Mouse (Mus musculus) hindbrain, embryonic 15.5 days (tissue): ENCODE results near the gene Slc4a11. TPM values are rescaled to one million over a fixed set of nuclear protein-coding genes. Genes with fewer than 3 reads are reported as not detected.

Experiments
- ATAC-seq: fragments of 200-750 bp; cut with Nextera tagmentation; 2 replicates; pipeline ENCODE4 v1.8.0; 2017; ENCODE audit warnings: low read depth, moderate number of reproducible peaks, moderate TSS enrichment; ENCODE audit not compliant: low FRiP score
- H3K27ac ChIP-seq: fragments of 300-500 bp; sonication (generic); replicated peaks from 2 replicates; pipeline ENCODE4 v1.5.1; 2015; ENCODE audit warnings: mild to moderate bottlenecking, inconsistent platforms
- H3K27me3 ChIP-seq: fragments of 300-500 bp; sonication (generic); 2 replicates; pipeline ENCODE4 v1.6.1; 2015; ENCODE audit warnings: control low read depth, inconsistent platforms
- H3K36me3 ChIP-seq: fragments of 300-500 bp; sonication (generic); 2 replicates; pipeline ENCODE4 v1.6.1; 2015; ENCODE audit warnings: control low read depth, inconsistent platforms
- H3K4me1 ChIP-seq: fragments of 300-500 bp; sonication (generic); replicated peaks from 2 replicates; pipeline ENCODE4 v1.6.1; 2015; ENCODE audit warnings: control low read depth, inconsistent platforms
- H3K4me2 ChIP-seq: fragments of 300-500 bp; sonication (generic); 2 replicates; pipeline ENCODE4 v1.6.1; 2015; ENCODE audit warnings: moderate library complexity, mild to moderate bottlenecking, inconsistent platforms
- H3K4me3 ChIP-seq: fragments of 300-500 bp; sonication (generic); 2 replicates; pipeline ENCODE4 v1.5.1; 2015; ENCODE audit warnings: mild to moderate bottlenecking, inconsistent platforms
- H3K9ac ChIP-seq: fragments of 300-500 bp; sonication (generic); 2 replicates; pipeline ENCODE4 v1.6.1; 2015; ENCODE audit warnings: inconsistent platforms
- H3K9me3 ChIP-seq: fragments of 300-500 bp; sonication (generic); 2 replicates; pipeline ENCODE4 v1.6.1; 2016; ENCODE audit warnings: control low read depth, inconsistent platforms
- WGBS: fragments of 180-500 bp; shearing (Covaris S2); methylation state at CpG from one replicate; pipeline ENCODE4 v1.1.7; 2015; 5-methylcytosine and 5-hydroxymethylcytosine counted together
- polyA plus RNA-seq: library from polyadenylated mRNA; unstranded; fragments of >200 nt; fragmentation: Nextera tagmentation; extraction: Ambion mirVana; gene quantifications from 2 replicates; pipeline ENCODE4 v1.2.1, GENCODE M21; 2015

Gene Slc4a11
- polyA plus RNA-seq, 1 experiment from 2014 or later = 0.64 TPM

- peak within 1 kb of the TSS; percentile 88 for H3K27ac ChIP-seq
- H3K4me1 ChIP-seq = peaks cover 22% of the 10 kb centered on the region
- peak; percentile 95 for ATAC-seq
- H3K9ac ChIP-seq = peak within 1 kb of the TSS; percentile 91
- H3K27me3 ChIP-seq = no peaks in the 10 kb centered on the region; the same call in 1 of the 2 replicates
- H3K4me2 ChIP-seq = peak within 1 kb of the TSS; percentile 81
- peaks cover 7% of the 10 kb centered on the region; the same call in 1 of the 2 replicates for H3K36me3 ChIP-seq
- peak within 1 kb of the TSS; percentile 93 for H3K4me3 ChIP-seq
- no peaks in the 10 kb centered on the region for H3K9me3 ChIP-seq
- 4% methylated on average over 24 of the region's 40 CpGs for WGBS
Observed at GRCm38 (mm10) chr2:130642684-130643369, 54.5 kb downstream of the Slc4a11 start, which contains the start of gene Lzts3. Gene Lzts3, minus strand, starts transcription at chr2:130642803.

DNA sequence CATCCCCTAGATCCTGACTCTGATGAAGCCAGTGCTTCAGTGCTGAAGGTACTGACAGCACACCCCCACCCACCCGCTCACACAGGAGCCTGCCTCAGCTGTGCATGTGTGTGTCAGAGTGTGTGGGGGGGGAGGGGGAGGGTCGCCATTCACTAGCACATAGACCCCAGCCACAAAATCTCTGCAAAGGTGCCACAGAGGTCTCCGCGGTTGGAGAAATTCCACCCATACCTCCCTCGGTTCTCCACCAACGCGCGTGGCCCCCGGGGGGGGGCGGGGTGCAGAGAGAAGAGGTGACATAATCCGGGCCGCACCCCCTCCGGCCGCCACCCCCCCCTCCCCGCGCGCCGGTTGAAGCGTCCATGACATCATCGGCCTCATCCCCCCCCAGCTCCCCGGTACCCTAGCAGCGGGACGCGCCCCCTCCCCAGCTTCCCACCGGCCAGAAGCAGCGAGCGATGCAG lies 55.1 kb downstream of the Slc4a11 start:
- Histone ChIP-seq H3K4me1 (peaks cover 22% of the 10 kb centered on the region), H3K4me2 (peak overlapping the region; percentile 81), H3K9ac (peak overlapping the region; percentile 91), H3K27me3 (peaks cover 5% of the 10 kb centered on the region), H3K27ac (peak overlapping the region; percentile 88), H3K9me3 (no peaks in the 10 kb centered on the region), H3K36me3 (peaks cover 7% of the 10 kb centered on the region; the same call in 1 of the 2 replicates), H3K4me3 (peak overlapping the region; percentile 93)
- 2% methylated on average over 16 of the region's 27 CpGs for WGBS
- ATAC-seq = peak; percentile 75

GRCm38 (mm10) chr2:130641351-130642025 lies 55.8 kb downstream of the Slc4a11 start:
- WGBS = 73% methylated on average over 6 of the region's 6 CpGs
- Histone ChIP-seq H3K9me3 (no peaks in the 10 kb centered on the region), H3K27ac (peak overlapping the region; percentile 88; the same call in 1 of the 2 replicates), H3K36me3 (no peaks in the 10 kb centered on the region), H3K9ac (peak overlapping the region; percentile 91), H3K27me3 (peaks cover 13% of the 10 kb centered on the region), H3K4me2 (peak overlapping the region; percentile 81), H3K4me1 (peaks cover 22% of the 10 kb centered on the region), H3K4me3 (peak overlapping the region; percentile 93)
- ATAC-seq = 0 out of 2 replicates have a peak, but pooled peaks have one; percentile 7

- Histone ChIP-seq H3K9ac (no peak overlapping the region), H3K27me3 (peaks cover 35% of the 10 kb centered on the region), H3K4me1 (peaks cover 41% of the 10 kb centered on the region), H3K27ac (no peak overlapping the region), H3K4me3 (no peak overlapping the region), H3K36me3 (peaks cover 6% of the 10 kb centered on the region), H3K4me2 (no peak overlapping the region), H3K9me3 (no peaks in the 10 kb centered on the region)
- ATAC-seq = no peak
- WGBS = 76% methylated on average over 6 of the region's 6 CpGs
Observed at GRCm38 (mm10) chr2:130639276-130639675, 58.0 kb downstream of the Slc4a11 start.

GRCm38 (mm10) chr2:130638101-130638611 lies 59.2 kb downstream of the Slc4a11 start:
- H3K9me3 ChIP-seq = no peaks in the 10 kb centered on the region
- H3K27ac ChIP-seq = no peak overlapping the region
- H3K36me3 ChIP-seq = peaks cover 6% of the 10 kb centered on the region
- no peak overlapping the region for H3K4me2 ChIP-seq
- no peak overlapping the region for H3K9ac ChIP-seq
- WGBS = 28% methylated on average over 16 of the region's 16 CpGs
- ATAC-seq = no peak
- H3K27me3 ChIP-seq = peaks cover 42% of the 10 kb centered on the region
- no peak overlapping the region for H3K4me3 ChIP-seq
- H3K4me1 ChIP-seq = peaks cover 46% of the 10 kb centered on the region

DNA sequence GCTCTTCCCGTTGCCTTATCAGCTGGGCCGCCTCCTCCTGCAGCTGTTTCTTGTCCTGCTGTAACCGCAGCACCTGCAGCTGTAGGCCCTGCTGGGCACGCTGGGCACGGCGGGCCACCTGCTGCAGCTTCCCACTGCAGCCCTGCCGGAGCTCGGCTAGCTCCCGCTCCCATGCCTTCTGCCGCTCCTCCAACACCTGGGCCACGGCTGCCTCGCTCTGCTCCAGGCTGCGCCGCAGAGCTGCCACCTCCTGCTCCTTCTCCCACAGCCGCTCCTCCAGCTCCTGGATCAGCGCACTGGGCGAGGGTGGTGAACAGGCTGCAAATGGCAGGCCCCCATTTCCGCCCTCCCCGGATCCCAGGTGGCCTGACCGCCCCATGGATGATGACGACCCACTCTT lies 61.5 kb downstream of the Slc4a11 start:
- H3K9ac ChIP-seq = no peak overlapping the region
- H3K27me3 ChIP-seq = peaks cover 42% of the 10 kb centered on the region
- H3K9me3 ChIP-seq = no peaks in the 10 kb centered on the region
- no peak for ATAC-seq
- no peak overlapping the region for H3K4me2 ChIP-seq
- peaks cover 6% of the 10 kb centered on the region for H3K36me3 ChIP-seq
- no peak overlapping the region for H3K27ac ChIP-seq
- H3K4me3 ChIP-seq = no peak overlapping the region
- WGBS = 27% methylated on average over 21 of the region's 21 CpGs
- H3K4me1 ChIP-seq = peaks cover 32% of the 10 kb centered on the region

DNA sequence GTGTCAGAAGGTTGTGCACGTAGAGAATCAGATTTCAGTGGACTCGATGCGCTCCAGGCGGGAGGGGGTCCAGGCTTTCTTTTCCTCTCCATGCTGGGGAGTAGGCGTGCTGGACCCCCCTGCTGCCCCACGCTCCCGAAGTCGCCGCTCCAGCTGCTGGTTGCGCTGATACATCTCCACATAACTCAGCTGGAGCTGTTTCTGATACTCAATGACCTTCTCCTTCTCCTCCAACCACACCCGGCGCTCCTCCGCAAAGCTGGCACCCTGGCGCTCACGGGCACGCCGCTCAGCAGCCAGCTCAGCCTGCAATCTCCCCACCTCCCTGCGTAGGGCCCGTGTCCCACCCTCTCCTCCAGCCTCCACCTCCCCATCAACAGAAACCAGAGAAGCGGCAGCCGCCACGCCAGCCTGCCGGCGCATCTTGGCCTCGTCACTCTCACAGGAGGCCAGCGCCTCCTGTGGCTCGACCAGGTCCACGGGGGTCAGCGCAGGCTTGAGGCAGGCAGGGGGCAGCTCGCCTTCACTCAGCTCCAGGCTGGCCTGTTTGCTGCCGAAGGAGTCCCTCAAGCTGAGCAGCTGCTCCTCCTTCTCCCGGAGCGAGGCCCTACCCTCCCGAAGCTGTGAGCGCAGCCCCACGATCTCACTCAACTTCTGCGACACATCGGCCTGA lies 62.4 kb downstream of the Slc4a11 start:
- H3K4me3 ChIP-seq = peak overlapping the region; percentile 11
- peaks cover 30% of the 10 kb centered on the region for H3K4me1 ChIP-seq
- H3K36me3 ChIP-seq = peaks cover 6% of the 10 kb centered on the region
- H3K4me2 ChIP-seq = peak overlapping the region; percentile 50
- WGBS = 8% methylated on average over 37 of the region's 38 CpGs
- no peak for ATAC-seq
- H3K9ac ChIP-seq = no peak overlapping the region
- H3K27me3 ChIP-seq = peaks cover 42% of the 10 kb centered on the region
- no peaks in the 10 kb centered on the region for H3K9me3 ChIP-seq
- no peak overlapping the region for H3K27ac ChIP-seq

Other genes with a start within 250 kb of the Slc4a11 start
- gene Ptpra, start 247.2 kb downstream of the Slc4a11 start, polyA plus RNA-seq = 133 and 145 TPM in 2 replicates
- gene Mrps26, start 133.8 kb downstream of the Slc4a11 start, polyA plus RNA-seq = 100 and 106 TPM in 2 replicates
- gene Oxt, start 121.3 kb downstream of the Slc4a11 start, polyA plus RNA-seq = 0.42 TPM in 1 of 2 replicates, not detected in the other
- not detected in 2 replicates for gene Avp, start 115.0 kb downstream of the Slc4a11 start, polyA plus RNA-seq
- 9.5 and 11.4 TPM in 2 replicates for gene Fastkd5, start 67.5 kb downstream of the Slc4a11 start, polyA plus RNA-seq
- gene Ubox5, start 67.5 kb downstream of the Slc4a11 start, polyA plus RNA-seq = 9.0 and 10.0 TPM in 2 replicates
- 17.9 and 19.8 TPM in 2 replicates for gene Lzts3, start 54.7 kb downstream of the Slc4a11 start, polyA plus RNA-seq
- 66.6 and 72.6 TPM in 2 replicates for gene Ddrgk1, start 32.9 kb downstream of the Slc4a11 start, polyA plus RNA-seq
- 123 and 125 TPM in 2 replicates for gene Itpa, start 29.9 kb downstream of the Slc4a11 start, polyA plus RNA-seq
- 86.1 and 90.7 TPM in 2 replicates for gene 4930402H24Rik, start 208.9 kb upstream of the Slc4a11 start, polyA plus RNA-seq
- 14.8 and 15.0 TPM in 2 replicates for gene Atrn, start 209.0 kb upstream of the Slc4a11 start, polyA plus RNA-seq